Mouse (Mus musculus): ENCODE data around the gene Clasp1. TPM values are rescaled to one million over a fixed set of nuclear protein-coding genes. Genes with fewer than 3 reads are reported as not detected.

Clasp1 gene
- total RNA-seq, 2 experiments from 2014 or later, result 112 to 118 TPM

DNA sequence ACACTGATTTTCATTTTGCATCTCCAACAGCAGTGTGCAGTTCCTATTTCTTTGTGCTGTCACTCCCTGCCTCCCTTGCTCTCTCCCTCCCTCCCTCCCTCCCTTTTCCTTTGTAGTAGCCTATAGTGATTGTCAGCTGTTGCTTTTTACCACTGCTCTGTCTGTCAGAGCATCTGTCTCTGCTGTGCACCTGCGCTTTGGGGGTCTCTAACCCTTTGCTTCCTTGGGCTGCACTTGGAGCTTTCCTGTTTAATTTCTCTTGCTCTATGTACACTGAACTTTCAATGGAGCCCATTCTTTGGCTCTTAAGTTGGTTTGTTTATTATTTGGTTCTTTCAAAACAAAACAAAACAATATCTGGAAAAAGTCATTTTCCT, 69.0 kb downstream of the Clasp1 start:
- intact Hi-C loops (cut with DNase I), result no loop called here
- TF ChIP-seq CTCF (IDR thresholded peaks at IDR 0.05), result no peak
- peak overlapping the region; percentile 16; the same call in 1 of the 2 replicates for H3K27ac ChIP-seq

GRCm38 (mm10) chr1:118458279-118458678, 69.4 kb downstream of the Clasp1 start:
- TF ChIP-seq CTCF (IDR thresholded peaks at IDR 0.05), result no peak
- peak overlapping the region; percentile 22; the same call in 1 of the 2 replicates for H3K27ac ChIP-seq
- H3K4me3 ChIP-seq, result no peak overlapping the region
- no peak for DNase-seq (ENCODE audit: extremely low spot score in 1 of 2, low spot score in 2 of 2)
- intact Hi-C loops (cut with DNase I), result no loop called here

More for the DNA sequence above, 69.0 kb downstream of the Clasp1 start:
- H3K4me3 ChIP-seq, result no peak overlapping the region
- DNase-seq (ENCODE audit: extremely low spot score in 1 of 2, low spot score in 2 of 2), result no peak

- Histone ChIP-seq H3K4me3 (peak overlapping the region; percentile 62), H3K27ac (peak overlapping the region; percentile 97)
- intact Hi-C loops (cut with DNase I), result loop anchor here (1.0 kb wide), 2 partner anchors 23 to 70 kb away; partner anchors contain the start of gene Clasp1
- peak; percentile 84 to 86 for DNase-seq (ENCODE audit: extremely low spot score in 1 of 2, low spot score in 2 of 2)
- peak; percentile 65 for TF ChIP-seq CTCF (IDR thresholded peaks at IDR 0.05)
Observed at GRCm38 (mm10) chr1:118458963-118459920, 70.4 kb downstream of the Clasp1 start.

DNA sequence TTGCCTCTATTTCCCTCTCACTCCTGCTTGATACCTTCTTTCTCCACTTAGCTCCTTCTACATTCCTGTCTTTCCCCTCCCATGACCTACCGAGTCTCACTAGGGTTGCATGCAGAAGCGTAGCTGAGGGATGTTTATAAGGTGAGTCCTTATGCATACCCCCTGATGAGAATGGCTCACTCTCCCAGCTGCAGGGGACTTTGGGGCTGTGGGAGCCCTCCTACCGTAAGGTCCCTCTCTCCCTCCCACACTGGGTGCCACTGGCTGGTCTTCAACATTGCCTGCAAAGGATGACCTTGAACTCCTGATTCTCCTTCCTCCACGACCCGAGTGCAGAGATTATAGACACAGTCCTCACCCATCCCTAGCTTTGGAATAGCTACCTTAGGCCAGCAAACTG, 71.9 kb downstream of the Clasp1 start:
- intact Hi-C loops (cut with DNase I), result no loop called here

DNA sequence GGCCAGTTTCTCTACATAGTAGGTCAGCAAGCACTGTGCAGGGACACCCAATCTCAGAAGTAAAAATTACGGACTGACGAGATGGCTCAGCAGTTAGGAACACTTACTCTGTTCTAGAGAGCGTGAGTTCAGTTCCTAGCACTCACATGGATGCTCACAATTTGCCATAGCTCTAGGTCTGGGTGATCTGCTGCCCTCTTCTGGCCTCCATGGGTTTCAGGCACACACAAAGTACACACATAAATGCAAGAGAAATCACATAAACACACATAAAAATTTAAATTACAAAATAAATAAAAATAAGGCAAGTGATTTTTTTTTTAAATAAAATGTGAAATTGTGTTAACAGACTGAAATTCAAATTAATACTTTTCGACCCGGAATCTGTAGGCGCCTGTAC, 77.2 kb downstream of the Clasp1 start:
- Histone ChIP-seq H3K27ac (no peak overlapping the region), H3K4me3 (no peak overlapping the region)
- TF ChIP-seq CTCF (IDR thresholded peaks at IDR 0.05), result peak; percentile 25
- intact Hi-C loops (cut with DNase I), result no loop called here
- DNase-seq (ENCODE audit: extremely low spot score in 1 of 2, low spot score in 2 of 2), result no peak

More for the DNA sequence above, 71.9 kb downstream of the Clasp1 start:
- no peak for DNase-seq (ENCODE audit: extremely low spot score in 1 of 2, low spot score in 2 of 2)
- H3K27ac ChIP-seq, result no peak overlapping the region
- TF ChIP-seq CTCF (IDR thresholded peaks at IDR 0.05), result no peak
- H3K4me3 ChIP-seq, result no peak overlapping the region

DNA sequence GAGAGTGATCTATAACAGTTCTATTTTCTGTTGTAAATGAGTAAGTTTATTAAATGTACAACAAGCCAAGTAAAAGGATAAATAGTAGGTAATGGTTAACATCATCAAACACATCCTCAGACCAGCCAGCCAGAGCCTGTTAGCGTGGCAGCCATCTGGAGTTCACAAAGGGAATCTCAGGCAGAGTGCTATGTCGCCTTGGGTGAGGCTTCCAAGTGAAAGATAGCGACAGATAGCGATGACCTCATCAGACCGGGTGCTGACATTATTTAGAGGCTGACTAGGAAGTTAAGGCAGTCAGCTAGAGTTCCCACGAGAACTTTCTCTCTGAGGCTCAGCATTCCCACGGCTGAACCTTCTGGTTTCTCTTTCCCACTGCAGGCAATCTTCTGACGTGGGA, 83.5 kb downstream of the Clasp1 start:
- H3K27ac ChIP-seq, result no peak overlapping the region
- no peak for TF ChIP-seq CTCF (IDR thresholded peaks at IDR 0.05)
- no peak for DNase-seq (ENCODE audit: extremely low spot score in 1 of 2, low spot score in 2 of 2)
- H3K4me3 ChIP-seq, result no peak overlapping the region
- intact Hi-C loops (cut with DNase I), result no loop called here

DNA sequence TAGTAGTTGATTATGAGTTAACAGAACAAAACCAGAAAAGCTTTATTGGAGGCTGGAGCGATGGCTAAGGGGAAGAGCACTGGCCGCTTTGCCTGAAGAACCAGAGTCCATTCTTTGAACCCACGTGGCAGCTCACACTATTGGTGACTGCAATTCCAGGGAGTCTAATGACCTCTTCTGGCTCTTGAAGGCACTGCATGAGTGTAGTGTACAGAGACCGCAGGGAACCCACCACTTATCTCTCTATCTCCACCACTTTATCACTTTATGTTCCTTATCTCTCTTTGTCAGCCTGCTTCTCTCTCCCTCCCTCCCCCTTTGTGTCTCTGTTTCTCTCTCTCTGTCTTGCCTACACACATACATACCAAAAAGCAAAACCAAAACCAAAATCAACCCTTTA, 88.1 kb downstream of the Clasp1 start:
- no peak for DNase-seq (ENCODE audit: extremely low spot score in 1 of 2, low spot score in 2 of 2)
- peak; percentile 69 for TF ChIP-seq CTCF (IDR thresholded peaks at IDR 0.05)
- H3K27ac ChIP-seq, result no peak overlapping the region
- intact Hi-C loops (cut with DNase I), result loop anchor here (5.0 kb wide), 1 partner anchor 140 kb away; no protein-coding TSS in a partner anchor
- no peak overlapping the region for H3K4me3 ChIP-seq

GRCm38 (mm10) chr1:118479246-118479645, 90.4 kb downstream of the Clasp1 start:
- no peak for TF ChIP-seq CTCF (IDR thresholded peaks at IDR 0.05)
- H3K27ac ChIP-seq, result no peak overlapping the region
- intact Hi-C loops (cut with DNase I), result loop anchor here (5.0 kb wide), 1 partner anchor 142 kb away; no protein-coding TSS in a partner anchor
- H3K4me3 ChIP-seq, result no peak overlapping the region
- no peak for DNase-seq (ENCODE audit: extremely low spot score in 1 of 2, low spot score in 2 of 2)

DNA sequence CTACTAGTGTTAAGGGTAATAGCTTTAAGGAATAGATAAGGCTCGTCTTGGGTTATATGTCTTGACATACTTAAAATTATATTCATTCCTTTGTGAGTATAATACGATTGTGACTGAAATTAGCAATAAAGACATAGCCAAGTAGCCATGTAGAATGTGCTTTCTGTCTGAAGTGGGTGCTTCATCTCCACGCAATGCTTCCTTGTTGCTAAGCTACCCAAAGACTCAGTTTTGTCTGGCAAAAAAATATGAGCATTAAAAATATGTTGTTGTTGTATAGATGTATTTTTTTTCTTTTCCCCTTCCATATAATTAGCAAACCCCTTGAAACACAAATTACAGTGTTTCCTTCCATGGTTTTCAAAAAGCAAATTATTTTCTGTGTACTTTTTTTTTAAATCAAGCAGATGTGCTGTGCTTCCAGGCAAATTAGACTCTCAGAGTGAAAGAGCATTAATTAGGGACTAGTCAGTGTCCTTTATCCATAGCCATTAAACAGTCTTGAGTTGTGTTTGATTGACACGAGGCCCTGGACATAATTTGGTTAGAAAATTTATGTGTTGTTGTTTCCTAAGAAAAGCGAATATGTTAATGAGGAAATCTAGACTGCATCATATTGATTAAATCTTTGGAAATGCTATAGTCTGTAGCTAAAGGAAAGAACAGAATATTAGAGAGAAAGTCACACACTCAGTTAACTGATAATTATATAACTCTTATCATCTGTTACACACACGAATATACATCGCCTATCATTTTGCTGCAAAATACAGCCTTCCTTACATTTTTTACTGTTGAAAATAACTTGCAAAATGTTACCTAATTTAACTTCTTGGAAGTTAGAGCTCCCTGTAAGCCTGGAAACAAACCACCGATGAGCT, 91.9 kb downstream of the Clasp1 start:
- TF ChIP-seq CTCF (IDR thresholded peaks at IDR 0.05), result no peak
- Histone ChIP-seq H3K4me3 (peak overlapping the region; percentile 52; the same call in 1 of the 2 replicates), H3K27ac (peak overlapping the region; percentile 87)
- intact Hi-C loops (cut with DNase I), result loop anchor here (1.0 kb wide), 1 partner anchor 91 kb away; the partner anchor contains the start of gene Clasp1
- DNase-seq (ENCODE audit: extremely low spot score in 1 of 2, low spot score in 2 of 2), result no peak

DNA sequence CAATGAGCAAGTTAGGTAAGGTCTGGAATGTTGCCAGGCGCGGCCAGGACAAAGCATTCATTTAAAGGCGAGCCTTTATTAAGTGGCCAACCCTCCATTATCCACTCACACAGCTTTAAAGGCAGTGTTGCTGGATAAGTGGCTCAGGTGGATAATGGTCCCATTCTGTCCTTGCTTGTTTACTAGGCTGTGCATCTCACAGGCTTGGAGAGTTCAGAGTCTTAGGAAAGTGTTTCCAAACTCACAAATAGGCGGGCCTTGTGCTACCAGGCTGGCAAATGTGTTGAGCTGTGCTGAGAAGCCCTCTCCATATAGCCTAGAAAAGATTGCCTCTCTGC, 92.5 kb downstream of the Clasp1 start:
- peak overlapping the region; percentile 52 for H3K4me3 ChIP-seq
- DNase-seq (ENCODE audit: extremely low spot score in 1 of 2, low spot score in 2 of 2), result no peak
- intact Hi-C loops (cut with DNase I), result loop anchor here (1.0 kb wide), 1 partner anchor 92 kb away; the partner anchor contains the start of gene Clasp1
- TF ChIP-seq CTCF (IDR thresholded peaks at IDR 0.05), result no peak
- H3K27ac ChIP-seq, result peak overlapping the region; percentile 87

DNA sequence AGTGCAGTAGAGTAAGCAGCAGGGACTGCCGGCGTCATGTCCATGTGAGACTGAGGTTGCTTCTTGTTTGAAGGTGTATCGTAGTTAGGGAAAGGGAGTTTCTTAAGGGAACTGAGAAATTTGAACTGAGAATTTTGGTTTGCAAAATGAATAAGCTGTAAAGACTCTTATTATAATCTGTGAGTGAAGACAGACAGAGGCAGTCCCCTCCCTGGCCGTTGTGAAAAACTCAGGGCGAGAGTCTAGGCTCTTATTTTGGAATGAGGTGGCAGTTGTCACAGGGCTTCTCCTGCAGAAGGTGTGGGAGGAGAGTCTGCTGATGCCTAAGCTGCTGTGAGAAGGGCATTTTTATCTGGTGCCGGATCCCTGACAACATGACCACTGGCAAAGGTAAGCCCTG, 92.8 kb downstream of the Clasp1 start:
- peak overlapping the region; percentile 52 for H3K4me3 ChIP-seq
- DNase-seq (ENCODE audit: extremely low spot score in 1 of 2, low spot score in 2 of 2), result peak; percentile 37 to 43
- intact Hi-C loops (cut with DNase I), result loop anchor here (1.0 kb wide), 2 partner anchors 22 to 92 kb away; partner anchors contain the start of gene Clasp1

More for the DNA sequence above, 92.8 kb downstream of the Clasp1 start:
- H3K27ac ChIP-seq, result peak overlapping the region; percentile 87
- TF ChIP-seq CTCF (IDR thresholded peaks at IDR 0.05), result no peak; the same call in 1 of the 2 replicates

Data from left cerebral cortex, adult 2 months (tissue).